Mouse (Mus musculus) spleen, adult 12 weeks (tissue): ENCODE measurements around the gene Rxfp1.

Source experiments
- DNase-seq: peaks from one replicate; pipeline ENCODE4 v3.0.0; 2022; ENCODE audit warnings: low spot score

Rxfp1 gene

GRCm38 (mm10) chr3:79672188-79672587 lies 65.5 kb downstream of the Rxfp1 start:
- DNase-seq: no peak

- no peak for DNase-seq
These were observed 67.1 kb downstream of the Rxfp1 start for GRCm38 (mm10) chr3:79670556-79670955.

GRCm38 (mm10) chr3:79664787-79665408 lies 72.8 kb downstream of the Rxfp1 start:
- peak; percentile 10 for DNase-seq

- DNase-seq: no peak
These were observed 81.0 kb downstream of the Rxfp1 start for GRCm38 (mm10) chr3:79656682-79657081.

- no peak for DNase-seq
These were observed 85.6 kb downstream of the Rxfp1 start for GRCm38 (mm10) chr3:79652129-79652528.

GRCm38 (mm10) chr3:79629416-79629730 lies 108.3 kb downstream of the Rxfp1 start, which contains the start of gene Etfdh:
TSS of gene Etfdh (minus strand) at chr3:79629500.
- no peak for DNase-seq

GRCm38 (mm10) chr3:79628561-79629415 lies 108.9 kb downstream of the Rxfp1 start, which contains the start of gene 4930579G24Rik:
TSS of gene 4930579G24Rik (plus strand) at chr3:79629079.
- peak; percentile 91 for DNase-seq

- DNase-seq: no peak
These were observed 109.5 kb downstream of the Rxfp1 start for GRCm38 (mm10) chr3:79628182-79628560.

- no peak for DNase-seq
These were observed 110.0 kb downstream of the Rxfp1 start for GRCm38 (mm10) chr3:79627484-79628181.

- no peak for DNase-seq
These were observed 127.8 kb downstream of the Rxfp1 start for GRCm38 (mm10) chr3:79609886-79610285.

GRCm38 (mm10) chr3:79595468-79595867 lies 142.2 kb downstream of the Rxfp1 start:
- no peak for DNase-seq

GRCm38 (mm10) chr3:79591793-79592471 lies 145.7 kb downstream of the Rxfp1 start:
- DNase-seq: no peak
